Mouse (Mus musculus) brain, embryonic 14.5 days (tissue): ENCODE data around the gene Ntrk3. TPM values are rescaled to one million over a fixed set of nuclear protein-coding genes. Genes with fewer than 3 reads are reported as not detected.
A peak's percentile ranks its signal among the peaks of the same experiment; 100 is the strongest.

Source experiments
- DNase-seq: peaks from one replicate; pipeline ENCODE4 v3.0.0-alpha.2; 2011; ENCODE audit warnings: low read depth
- CTCF ChIP-seq: fragments of 200-500 bp; IDR thresholded peaks from 2 replicates; pipeline ENCODE4 v1.5.1; 2012; ENCODE audit warnings: inconsistent platforms, mild to moderate bottlenecking, moderate library complexity, borderline replicate concordance; ENCODE audit not compliant: insufficient read depth, insufficient read length; ENCODE audit errors: extremely low read depth
- POLR2A ChIP-seq: fragments of 200-500 bp; IDR thresholded peaks from 2 replicates; pipeline ENCODE4 v1.6.1; 2012; ENCODE audit warnings: mild to moderate bottlenecking, inconsistent platforms, borderline replicate concordance; ENCODE audit not compliant: poor library complexity, insufficient read depth, insufficient read length, severe bottlenecking; ENCODE audit errors: extremely low read depth
- polyA plus RNA-seq: library from polyadenylated mRNA; depleted of rRNA; stranded (reverse); fragments of >200 nt; gene quantifications from 2 replicates; pipeline ENCODE4 v1.2.3, GENCODE M21; 2012

Gene Ntrk3
- polyA plus RNA-seq, 1 experiment = 49.7 TPM

GRCm38 (mm10) chr7:78449909-78450592 lies 287.8 kb downstream of the Ntrk3 start:
- TF ChIP-seq CTCF (no peak), POLR2A (no peak)
- DNase-seq = peak; percentile 65

- no peak for TF ChIP-seq POLR2A
- no peak for TF ChIP-seq CTCF
- DNase-seq = no peak
Observed at GRCm38 (mm10) chr7:78448841-78449240, 289.0 kb downstream of the Ntrk3 start.

GRCm38 (mm10) chr7:78443373-78444036 lies 294.3 kb downstream of the Ntrk3 start:
- peak; percentile 47 for DNase-seq
- TF ChIP-seq POLR2A = no peak
- TF ChIP-seq CTCF = no peak

GRCm38 (mm10) chr7:78441706-78442105 lies 296.1 kb downstream of the Ntrk3 start:
- TF ChIP-seq POLR2A (no peak), CTCF (no peak)
- DNase-seq = no peak

GRCm38 (mm10) chr7:78440896-78441295 lies 296.9 kb downstream of the Ntrk3 start:
- no peak for TF ChIP-seq POLR2A
- TF ChIP-seq CTCF = no peak
- DNase-seq = no peak

- DNase-seq = no peak
- TF ChIP-seq POLR2A (no peak), CTCF (no peak)
Observed at GRCm38 (mm10) chr7:78440476-78440875, 297.3 kb downstream of the Ntrk3 start.

- DNase-seq = peak; percentile 33
- TF ChIP-seq POLR2A (no peak), CTCF (no peak)
Observed at GRCm38 (mm10) chr7:78439361-78440120, 298.3 kb downstream of the Ntrk3 start.

- TF ChIP-seq POLR2A (no peak), CTCF (no peak)
- peak; percentile 63 for DNase-seq
Observed at GRCm38 (mm10) chr7:78433617-78434144, 304.1 kb downstream of the Ntrk3 start.

- TF ChIP-seq POLR2A (no peak), CTCF (no peak)
Observed at GRCm38 (mm10) chr7:78431611-78432010, 306.2 kb downstream of the Ntrk3 start.

GRCm38 (mm10) chr7:78412172-78412571 lies 325.6 kb downstream of the Ntrk3 start:
- DNase-seq = no peak
- TF ChIP-seq POLR2A = no peak
- TF ChIP-seq CTCF = no peak

More at GRCm38 (mm10) chr7:78431611-78432010, 306.2 kb downstream of the Ntrk3 start:
- no peak for DNase-seq

- no peak for DNase-seq
- no peak for TF ChIP-seq CTCF
- TF ChIP-seq POLR2A = no peak
Observed at GRCm38 (mm10) chr7:78409970-78410369, 327.8 kb downstream of the Ntrk3 start.
